Mouse (Mus musculus) kidney, postnatal 0 days (tissue): Measurements from ENCODE around the gene Tex44. TPM values are rescaled to one million over a fixed set of nuclear protein-coding genes. Genes with fewer than 3 reads are reported as not detected.

Source experiments
- ATAC-seq: fragments of 200-750 bp; cut with Nextera tagmentation; replicated peaks from 2 replicates; pipeline ENCODE4 v1.8.0; 2017; ENCODE audit warnings: low read depth, moderate number of reproducible peaks, moderate TSS enrichment, moderate library complexity; ENCODE audit not compliant: low FRiP score
- DNase-seq: peaks from one replicate; pipeline ENCODE4 v3.0.0-alpha.2; 2016; ENCODE audit warnings: low spot score
- H3K27ac ChIP-seq: fragments of 300-500 bp; sonication (generic); 2 replicates; pipeline ENCODE4 v1.5.1; 2014; ENCODE audit warnings: mild to moderate bottlenecking
- H3K27me3 ChIP-seq: fragments of 300-500 bp; sonication (generic); 2 replicates; pipeline ENCODE4 v1.6.1; 2014; ENCODE audit warnings: low read length, mixed read lengths; ENCODE audit not compliant: insufficient read depth
- H3K36me3 ChIP-seq: fragments of 300-500 bp; sonication (generic); 2 replicates; pipeline ENCODE4 v1.6.1; 2014; ENCODE audit warnings: low read length, mixed read lengths; ENCODE audit not compliant: insufficient read depth
- H3K4me1 ChIP-seq: fragments of 300-500 bp; sonication (generic); replicated peaks from 2 replicates; pipeline ENCODE4 v1.6.1; 2014; ENCODE audit warnings: antibody characterized with exemption, low read length, mixed read lengths; ENCODE audit not compliant: insufficient read depth
- H3K4me2 ChIP-seq: fragments of 300-500 bp; sonication (generic); 2 replicates; pipeline ENCODE4 v1.6.1; 2014; ENCODE audit warnings: mild to moderate bottlenecking, low read length, moderate library complexity, mixed read lengths
- H3K4me3 ChIP-seq: fragments of 300-500 bp; sonication (generic); replicated peaks from 2 replicates; pipeline ENCODE4 v1.5.1; 2014; ENCODE audit warnings: low read depth, low read length
- H3K9ac ChIP-seq: fragments of 300-500 bp; sonication (generic); 2 replicates; pipeline ENCODE4 v1.6.1; 2014; ENCODE audit warnings: low read depth, low read length
- H3K9me3 ChIP-seq: fragments of 300-500 bp; sonication (generic); replicated peaks from 2 replicates; pipeline ENCODE4 v1.6.1; 2016; ENCODE audit warnings: low read length, inconsistent platforms, mixed read lengths
- CTCF ChIP-seq: IDR thresholded peaks from 2 replicates; pipeline ENCODE4 v1.5.1; 2016; ENCODE audit warnings: antibody characterized with exemption, low read depth, mild to moderate bottlenecking, moderate library complexity
- WGBS: fragments of 180-500 bp; shearing (Covaris S2); extraction: QIAGEN DNeasy Blood & Tissue Kit; methylation state at CpG from one replicate; pipeline ENCODE4 v1.1.7; 2014; 5-methylcytosine and 5-hydroxymethylcytosine counted together
- polyA plus RNA-seq: library from polyadenylated mRNA; unstranded; fragments of >200 nt; fragmentation: Nextera tagmentation; extraction: Ambion mirVana; gene quantifications from 2 replicates; pipeline ENCODE4 v1.2.1, GENCODE M21; 2015

Tex44 gene
- polyA plus RNA-seq, 1 experiment from 2014 or later = not detected

DNA sequence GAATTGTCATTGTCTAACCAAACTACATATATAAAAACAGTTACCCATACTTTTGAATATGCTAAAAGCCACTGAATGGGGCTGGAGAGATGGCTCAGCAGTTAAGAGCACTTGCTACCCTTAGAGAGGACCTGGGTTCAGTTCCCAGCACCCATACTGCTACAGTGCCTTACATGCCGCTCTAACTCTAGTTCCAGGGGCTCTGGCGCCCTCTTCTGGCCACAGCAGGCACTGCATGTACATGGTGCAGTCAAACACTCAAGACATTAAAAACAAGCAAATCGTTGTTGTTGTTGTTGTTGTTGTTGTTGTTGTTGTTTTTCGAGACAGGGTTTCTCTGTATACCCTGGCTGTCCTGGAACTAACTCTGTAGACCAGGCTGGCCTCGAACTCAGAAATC, 21.3 kb upstream of the Tex44 start:
- H3K27ac ChIP-seq = no peak overlapping the region
- 60% methylated on average over 5 of the region's 5 CpGs for WGBS
- peak; percentile 63 for TF ChIP-seq CTCF
- no peak overlapping the region for H3K4me2 ChIP-seq
- no peaks in the 10 kb centered on the region for H3K27me3 ChIP-seq
- H3K9ac ChIP-seq = no peak overlapping the region
- no peak for ATAC-seq
- H3K4me3 ChIP-seq = no peak overlapping the region
- no peaks in the 10 kb centered on the region for H3K36me3 ChIP-seq
- H3K9me3 ChIP-seq = no peaks in the 10 kb centered on the region
- no peaks in the 10 kb centered on the region for H3K4me1 ChIP-seq
- DNase-seq = no peak

DNA sequence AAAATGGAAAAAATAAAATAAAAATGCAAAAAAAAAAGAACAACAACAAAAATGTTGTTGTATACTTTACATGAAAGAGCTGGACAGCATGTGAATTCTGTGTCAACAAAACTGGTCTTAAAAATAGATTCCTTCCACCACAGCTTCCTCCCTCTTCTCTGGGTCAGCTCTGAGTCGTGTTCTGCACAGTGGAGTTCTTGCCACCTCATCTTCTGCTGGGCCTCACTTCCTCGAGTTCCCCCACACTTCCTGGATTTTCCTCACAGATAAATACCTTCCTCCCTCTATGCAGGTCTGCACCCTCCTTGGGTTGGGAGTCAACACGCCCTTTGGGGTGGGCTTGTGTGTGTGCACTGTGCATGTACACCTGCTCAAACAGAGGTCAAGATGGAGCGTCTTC, 19.8 kb upstream of the Tex44 start:
- H3K4me1 ChIP-seq = no peaks in the 10 kb centered on the region
- TF ChIP-seq CTCF = no peak
- no peak overlapping the region for H3K4me2 ChIP-seq
- DNase-seq (no peak), ATAC-seq (no peak)
- no peaks in the 10 kb centered on the region for H3K36me3 ChIP-seq
- H3K27ac ChIP-seq = no peak overlapping the region
- 64% methylated on average over 4 of the region's 4 CpGs for WGBS
- H3K4me3 ChIP-seq = no peak overlapping the region
- no peaks in the 10 kb centered on the region for H3K9me3 ChIP-seq
- no peaks in the 10 kb centered on the region for H3K27me3 ChIP-seq
- no peak overlapping the region for H3K9ac ChIP-seq

DNA sequence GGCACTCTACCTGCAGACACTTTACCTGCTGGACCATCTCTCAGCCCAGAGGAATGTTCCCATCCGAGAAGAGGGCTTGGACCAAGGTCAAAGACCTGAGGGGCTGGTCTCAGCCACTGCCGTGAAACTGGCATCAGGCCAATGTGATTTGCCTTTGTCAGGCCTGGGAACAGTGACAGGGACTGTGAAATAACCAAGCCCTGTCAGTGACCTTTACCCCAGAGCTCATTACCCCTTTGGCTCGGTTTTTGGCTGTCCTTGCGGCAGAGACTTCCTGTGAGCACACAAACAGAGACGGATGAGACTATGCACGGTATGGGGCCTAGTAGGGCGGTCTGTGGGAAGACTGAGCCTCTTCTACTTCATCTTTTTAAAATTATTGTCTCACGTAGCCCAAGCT, 19.2 kb upstream of the Tex44 start:
- Histone ChIP-seq H3K4me2 (no peak overlapping the region), H3K36me3 (no peaks in the 10 kb centered on the region), H3K4me3 (no peak overlapping the region), H3K27me3 (no peaks in the 10 kb centered on the region), H3K9ac (no peak overlapping the region), H3K9me3 (no peaks in the 10 kb centered on the region), H3K4me1 (no peaks in the 10 kb centered on the region), H3K27ac (no peak overlapping the region)
- DNase-seq = no peak
- TF ChIP-seq CTCF = no peak
- 45% methylated on average over 8 of the region's 8 CpGs for WGBS
- ATAC-seq = no peak

DNA sequence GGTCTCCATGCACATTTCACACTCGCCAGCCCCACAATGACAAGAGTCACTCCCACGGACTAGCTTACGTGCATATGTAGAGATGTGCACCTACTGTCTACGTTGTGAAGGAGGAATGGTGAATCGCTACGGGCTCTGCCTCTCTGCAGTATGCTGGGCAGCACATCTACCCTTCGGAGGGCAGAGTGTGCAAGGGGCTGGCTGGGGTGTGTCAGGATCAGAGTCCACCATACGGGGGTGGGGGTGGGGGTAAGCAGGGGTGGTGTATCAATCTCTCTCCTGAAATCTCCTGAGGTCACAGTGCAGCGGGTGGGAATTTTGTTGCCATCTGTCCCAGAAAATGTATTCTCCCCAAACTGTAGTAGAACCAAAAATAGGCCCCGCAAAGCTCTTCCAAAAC, 17.6 kb upstream of the Tex44 start:
- DNase-seq (no peak), ATAC-seq (no peak)
- H3K4me3 ChIP-seq = no peak overlapping the region
- no peak for TF ChIP-seq CTCF
- no peak overlapping the region for H3K4me2 ChIP-seq
- H3K27me3 ChIP-seq = no peaks in the 10 kb centered on the region
- no peak overlapping the region for H3K9ac ChIP-seq
- H3K9me3 ChIP-seq = no peaks in the 10 kb centered on the region
- WGBS = 67% methylated on average over 10 of the region's 10 CpGs
- no peak overlapping the region for H3K27ac ChIP-seq
- no peaks in the 10 kb centered on the region for H3K4me1 ChIP-seq
- H3K36me3 ChIP-seq = no peaks in the 10 kb centered on the region

- Histone ChIP-seq H3K27me3 (no peaks in the 10 kb centered on the region), H3K4me2 (no peak overlapping the region), H3K4me1 (no peaks in the 10 kb centered on the region), H3K36me3 (no peaks in the 10 kb centered on the region), H3K4me3 (no peak overlapping the region), H3K27ac (no peak overlapping the region), H3K9ac (no peak overlapping the region), H3K9me3 (no peaks in the 10 kb centered on the region)
- DNase-seq (no peak), ATAC-seq (no peak)
- no peak for TF ChIP-seq CTCF
- 80% methylated on average over 2 of the region's 2 CpGs for WGBS
Measured at GRCm38 (mm10) chr1:86409476-86409875, 16.7 kb upstream of the Tex44 start.

DNA sequence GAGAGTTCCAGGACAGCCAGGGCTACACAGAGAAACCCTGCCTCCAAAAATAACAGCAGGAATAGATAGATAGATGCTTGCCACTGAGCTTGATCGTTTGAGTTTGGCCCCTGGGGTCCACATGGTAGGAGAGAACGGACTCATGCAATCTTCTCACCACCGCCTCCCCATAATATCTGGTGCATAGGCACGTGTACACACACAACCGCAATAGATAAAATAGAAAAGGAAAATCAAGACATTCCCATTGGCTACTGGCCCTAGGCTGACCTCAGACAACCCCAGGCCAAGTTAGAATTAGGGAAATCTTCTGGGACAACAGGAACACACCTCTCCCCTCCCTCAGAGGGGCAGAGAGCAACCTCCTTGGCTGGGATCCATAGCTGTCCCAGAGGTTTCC, 11.4 kb upstream of the Tex44 start:
- Histone ChIP-seq H3K4me2 (no peak overlapping the region), H3K9me3 (no peaks in the 10 kb centered on the region), H3K36me3 (no peaks in the 10 kb centered on the region), H3K4me1 (no peaks in the 10 kb centered on the region), H3K4me3 (no peak overlapping the region), H3K27me3 (no peaks in the 10 kb centered on the region), H3K27ac (no peak overlapping the region), H3K9ac (no peak overlapping the region)
- no peak for TF ChIP-seq CTCF
- no peak for ATAC-seq
- WGBS = 86% methylated on average over 5 of the region's 5 CpGs
- DNase-seq = no peak

DNA sequence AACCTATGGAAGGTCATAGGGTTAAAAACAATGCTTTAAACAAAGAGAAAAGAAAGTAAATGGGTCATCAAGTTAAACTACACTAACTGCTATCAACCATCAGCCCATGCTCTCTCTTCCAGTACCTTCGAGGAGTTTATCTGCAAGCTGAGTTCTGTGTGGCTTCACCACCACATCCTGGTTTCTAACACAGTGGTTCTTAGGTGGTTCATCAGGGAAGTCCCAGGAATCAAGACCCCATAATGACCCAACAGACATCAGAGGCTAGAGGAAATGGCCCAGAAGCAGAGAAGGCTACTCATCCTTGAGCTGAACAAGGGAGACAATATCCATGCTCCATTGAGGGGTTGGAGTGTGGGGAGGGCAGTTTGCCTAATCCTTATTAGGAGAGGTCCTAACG, 11.0 kb upstream of the Tex44 start:
- no peaks in the 10 kb centered on the region for H3K27me3 ChIP-seq
- DNase-seq (no peak), ATAC-seq (no peak)
- no peaks in the 10 kb centered on the region for H3K36me3 ChIP-seq
- no peaks in the 10 kb centered on the region for H3K4me1 ChIP-seq
- no peak overlapping the region for H3K9ac ChIP-seq
- WGBS = 67% methylated on average over 2 of the region's 2 CpGs
- H3K9me3 ChIP-seq = no peaks in the 10 kb centered on the region
- no peak overlapping the region for H3K4me3 ChIP-seq
- H3K4me2 ChIP-seq = no peak overlapping the region
- TF ChIP-seq CTCF = no peak
- H3K27ac ChIP-seq = no peak overlapping the region
